Mouse (Mus musculus) layer of hippocampus, adult 9-10 months (tissue): Measurements from ENCODE around the gene Bbx.

Experiments
- DNase-seq: peaks from one replicate; pipeline ENCODE4 v3.0.0; 2022; ENCODE audit warnings: low spot score

Bbx gene

DNA sequence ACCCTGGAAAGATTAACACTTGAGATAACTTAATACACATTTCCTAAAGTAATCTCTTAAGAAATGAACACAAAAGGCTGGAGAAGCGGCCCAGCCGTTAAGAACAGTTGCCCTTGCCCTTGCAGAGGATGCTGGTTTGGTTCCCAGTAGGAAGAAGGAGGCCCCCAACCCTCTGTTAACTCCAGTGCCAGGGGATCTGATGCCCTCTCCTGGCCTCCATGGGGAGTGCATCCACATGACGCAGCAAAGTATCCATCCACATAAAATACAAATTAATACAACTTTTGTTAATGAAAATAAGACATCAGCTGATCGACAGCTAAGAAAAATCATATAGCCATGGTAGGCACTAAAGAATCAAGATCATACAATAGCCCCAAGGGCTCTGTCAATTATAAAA is 33.6 kb downstream of the Bbx start:
- no peak for DNase-seq

- no peak for DNase-seq
These were observed 36.1 kb downstream of the Bbx start for GRCm38 (mm10) chr16:50395928-50396612.

DNA sequence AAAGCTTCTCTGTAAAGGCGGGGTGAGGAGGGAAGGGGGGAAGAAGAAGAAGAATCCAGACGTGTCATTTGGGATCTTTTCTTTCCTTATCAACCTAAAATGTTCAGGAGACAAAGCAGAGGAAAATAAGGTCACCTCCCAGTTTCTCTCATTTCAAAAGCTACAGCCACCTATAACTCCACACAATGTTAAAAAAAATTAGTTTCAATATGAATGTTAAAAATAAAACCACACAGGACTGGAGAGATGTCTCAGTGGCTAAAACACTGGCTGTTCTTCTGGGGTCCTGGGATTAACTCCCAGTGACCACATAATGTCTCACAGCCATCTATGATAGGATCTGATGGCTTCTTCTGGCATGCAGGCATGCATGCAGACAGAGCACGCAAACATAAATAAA is 43.7 kb downstream of the Bbx start:
- DNase-seq, result no peak

DNA sequence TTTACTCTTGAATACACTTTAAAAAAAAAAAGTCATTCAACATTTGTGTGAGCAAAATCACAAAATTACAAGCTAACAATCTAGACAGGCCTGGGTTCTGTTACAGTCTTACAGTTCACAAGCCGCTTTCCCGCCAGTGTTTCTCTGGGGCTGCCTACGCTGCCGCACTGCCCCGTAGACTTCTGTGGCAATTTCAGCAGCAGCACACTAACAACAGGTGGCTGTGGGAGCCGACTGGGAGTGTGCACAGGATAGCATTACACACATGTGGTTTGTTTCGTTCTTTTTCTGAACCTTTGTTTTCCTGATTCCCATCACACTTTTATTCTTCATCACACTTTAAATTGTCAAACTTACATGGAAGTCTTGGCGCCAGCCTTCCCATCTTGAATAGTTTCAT is 48.6 kb downstream of the Bbx start:
- DNase-seq, result no peak

GRCm38 (mm10) chr16:50381351-50381746 is 50.8 kb downstream of the Bbx start:
- DNase-seq, result peak; percentile 22

DNA sequence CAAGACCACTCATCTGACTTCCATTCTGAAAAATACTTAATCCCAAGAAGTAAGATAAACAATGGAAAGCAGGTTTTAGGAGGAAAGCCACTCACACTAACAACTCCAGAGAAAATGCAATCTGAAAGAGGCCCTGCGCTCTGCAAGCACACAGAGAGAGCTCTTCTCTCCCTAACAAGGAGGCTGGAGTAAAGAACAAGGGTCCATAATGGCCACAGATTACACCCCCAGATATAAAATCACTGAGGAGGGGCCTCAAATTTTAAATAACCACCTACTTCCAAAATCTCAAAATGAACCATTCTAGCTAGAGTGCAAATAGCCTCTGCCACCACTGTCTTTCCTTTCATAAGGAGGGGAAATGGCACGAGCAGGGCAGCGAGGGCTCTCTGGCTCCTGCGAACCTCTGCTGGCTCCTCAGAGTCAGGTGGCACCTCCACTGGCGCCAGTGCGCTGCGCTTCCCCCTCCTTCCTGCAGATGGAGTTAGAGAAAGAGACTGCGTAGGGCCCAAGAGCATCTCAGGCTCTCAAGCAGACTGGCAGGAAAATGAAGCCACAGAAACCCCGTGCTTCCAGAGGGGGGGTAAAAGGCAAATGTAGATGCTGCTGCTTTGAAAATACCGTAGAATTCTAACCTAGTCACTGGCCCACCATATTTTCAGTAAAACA is 51.4 kb downstream of the Bbx start:
- DNase-seq, result peak; percentile 59

GRCm38 (mm10) chr16:50380232-50380631 is 52.0 kb downstream of the Bbx start:
- DNase-seq, result no peak

GRCm38 (mm10) chr16:50374611-50375010 is 57.6 kb downstream of the Bbx start:
- DNase-seq, result peak; percentile 22

DNA sequence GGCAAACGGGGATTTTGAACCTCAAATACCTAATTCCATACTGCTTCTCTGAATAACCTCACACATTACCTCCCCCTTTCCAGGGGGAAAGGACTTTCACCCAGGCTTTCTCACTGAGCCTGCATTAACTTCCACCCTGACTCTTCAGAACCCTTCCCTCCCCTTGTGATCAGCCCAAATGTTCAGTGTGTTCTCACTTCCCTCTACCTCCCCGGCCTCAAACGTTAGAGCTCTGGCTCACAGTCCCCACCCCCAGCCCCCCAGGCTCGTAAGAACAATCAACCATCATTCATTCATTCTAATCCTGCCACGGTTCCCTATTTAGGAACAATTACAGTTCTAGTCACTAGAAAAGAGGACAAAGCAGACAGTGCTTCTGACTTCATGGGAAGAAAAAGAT is 58.5 kb downstream of the Bbx start:
- DNase-seq, result no peak

DNA sequence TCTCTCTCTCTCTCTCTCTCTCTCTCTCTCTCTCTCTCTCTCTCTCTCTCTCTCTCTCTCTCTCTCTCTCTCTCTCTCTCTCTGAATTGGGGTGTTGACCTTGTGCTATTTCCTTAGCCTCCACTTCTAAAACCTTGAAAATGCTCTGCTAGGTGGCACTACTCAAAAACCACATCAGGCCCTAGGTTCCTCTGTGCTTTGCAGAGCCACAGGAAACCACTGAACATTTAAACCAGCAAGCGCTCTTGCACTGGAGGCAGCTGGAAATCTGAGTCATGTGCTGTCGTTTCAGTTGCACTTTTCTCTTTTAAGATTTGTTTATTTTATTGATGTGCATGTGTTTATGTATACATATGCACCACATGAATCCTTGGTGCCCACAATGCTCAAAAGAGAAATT is 59.6 kb downstream of the Bbx start:
- no peak for DNase-seq

GRCm38 (mm10) chr16:50371460-50371859 is 60.7 kb downstream of the Bbx start:
- DNase-seq, result no peak

GRCm38 (mm10) chr16:50370423-50370822 is 61.8 kb downstream of the Bbx start:
- DNase-seq, result no peak

DNA sequence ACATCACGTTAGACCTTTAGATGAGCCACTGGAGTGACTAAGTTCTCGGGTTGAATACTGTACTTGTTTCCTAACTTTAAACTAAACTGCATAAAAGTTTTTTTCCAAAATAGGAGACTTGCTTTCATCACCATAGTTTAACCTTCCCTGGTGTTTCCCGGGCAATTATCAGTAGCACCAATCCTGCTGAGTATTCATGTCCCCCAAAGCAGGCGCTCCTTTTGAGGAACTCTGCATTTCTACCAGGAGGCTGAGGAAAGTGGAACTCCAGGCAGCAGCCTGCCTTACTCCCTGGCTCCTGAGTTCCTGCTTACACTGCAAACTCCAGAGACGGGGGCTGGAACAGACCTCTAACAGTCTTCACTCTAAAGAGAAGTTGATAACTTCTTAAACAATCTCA is 65.6 kb downstream of the Bbx start:
- DNase-seq, result no peak

DNA sequence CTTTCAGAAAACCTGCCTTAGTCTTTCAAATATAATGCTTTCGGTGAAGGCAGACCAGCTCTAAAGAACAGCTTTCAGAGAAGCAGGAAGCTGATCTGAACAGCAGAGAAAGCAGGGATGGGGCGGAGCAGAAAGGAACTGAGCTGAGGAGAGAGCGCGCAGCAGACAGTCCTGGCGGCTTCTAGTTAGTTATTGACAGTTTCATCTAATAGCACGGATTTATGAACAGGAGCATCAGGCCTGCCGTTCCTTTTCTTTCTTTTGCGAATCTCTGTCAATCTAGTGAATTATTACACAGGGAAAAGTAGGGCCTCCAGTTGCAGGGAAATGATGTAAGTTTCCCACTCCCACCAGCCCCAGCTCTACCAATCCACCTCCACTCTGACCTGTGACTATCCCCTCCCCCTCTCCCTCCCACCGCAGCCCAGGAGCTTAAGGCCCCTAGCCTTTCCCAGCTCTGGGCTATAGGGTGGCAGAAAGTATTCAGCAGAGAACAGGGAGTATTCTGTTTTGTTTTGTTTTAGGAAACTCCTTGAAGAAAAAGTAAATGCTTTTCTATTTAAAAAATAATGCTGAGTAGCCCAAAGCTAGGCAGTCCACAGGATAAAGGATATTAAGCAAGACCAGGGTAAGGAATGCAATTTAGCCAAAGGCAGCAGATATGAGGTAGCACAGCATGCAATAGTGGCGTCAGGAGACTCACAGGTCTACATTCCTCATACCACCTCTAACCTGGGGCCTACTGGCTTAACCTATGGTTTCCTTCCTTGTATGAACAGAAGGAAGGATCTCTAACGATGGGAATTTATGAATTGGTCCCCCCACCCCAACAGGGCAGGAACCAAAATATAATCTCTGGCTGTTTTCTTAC is 67.8 kb downstream of the Bbx start:
- peak; percentile 44 for DNase-seq

DNA sequence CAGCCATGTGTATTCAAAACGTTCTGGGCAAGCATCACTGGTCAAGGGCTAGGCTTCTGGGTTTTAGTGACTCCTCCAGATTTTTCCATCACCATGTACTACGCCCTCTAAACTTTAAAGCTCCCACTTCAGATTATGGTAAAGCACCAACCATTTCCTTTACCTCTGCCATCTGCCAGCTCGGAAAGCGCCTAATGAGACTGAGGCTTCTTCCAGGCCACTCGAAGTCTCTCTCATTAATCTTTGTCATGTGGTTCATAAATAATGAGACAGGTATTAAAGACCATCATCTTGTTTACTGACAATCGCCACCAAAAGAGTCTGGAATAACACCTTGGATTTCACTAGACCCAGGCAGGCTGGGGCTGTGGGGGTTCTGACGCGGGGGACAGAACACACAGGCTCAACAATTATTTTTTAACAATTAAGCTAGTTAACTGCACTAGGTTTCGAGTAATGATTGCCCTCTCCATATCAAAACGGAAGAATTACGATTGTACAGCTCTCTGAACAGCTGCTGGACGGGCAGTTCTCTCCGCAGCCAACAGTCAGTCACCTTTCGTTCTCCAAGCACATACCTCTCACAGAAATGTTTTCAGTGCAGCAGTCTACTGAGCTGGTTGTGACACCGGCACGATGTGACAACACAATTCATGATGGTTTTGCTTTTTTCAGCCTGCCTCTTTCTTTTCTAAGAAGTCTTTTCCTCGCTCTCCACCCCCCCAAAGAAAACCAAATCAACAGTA is 68.6 kb downstream of the Bbx start:
- no peak for DNase-seq

DNA sequence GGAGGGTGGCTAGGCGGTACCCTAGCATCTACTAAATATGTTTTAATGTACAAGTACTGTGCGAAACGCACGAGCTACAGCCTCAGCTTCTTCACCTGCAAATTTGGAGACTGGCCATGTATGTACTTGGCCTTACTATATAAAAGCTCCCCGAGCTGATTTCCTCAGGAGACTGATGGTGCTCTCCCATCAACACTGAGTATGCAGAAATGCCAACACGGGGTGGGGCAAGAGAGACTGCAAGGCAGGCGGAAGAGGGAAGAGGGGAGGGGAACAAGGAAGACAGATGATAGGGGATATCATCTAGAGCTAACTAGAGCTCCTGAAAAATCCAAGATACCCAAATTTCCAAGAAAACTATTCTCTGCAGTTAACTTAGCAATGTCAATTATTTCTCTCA is 71.6 kb downstream of the Bbx start:
- no peak for DNase-seq

GRCm38 (mm10) chr16:50329684-50330083 is 102.5 kb downstream of the Bbx start:
- no peak for DNase-seq

- no peak for DNase-seq
These were observed 107.4 kb downstream of the Bbx start for GRCm38 (mm10) chr16:50324746-50325145.

GRCm38 (mm10) chr16:50324292-50324691 is 107.9 kb downstream of the Bbx start:
- no peak for DNase-seq

DNA sequence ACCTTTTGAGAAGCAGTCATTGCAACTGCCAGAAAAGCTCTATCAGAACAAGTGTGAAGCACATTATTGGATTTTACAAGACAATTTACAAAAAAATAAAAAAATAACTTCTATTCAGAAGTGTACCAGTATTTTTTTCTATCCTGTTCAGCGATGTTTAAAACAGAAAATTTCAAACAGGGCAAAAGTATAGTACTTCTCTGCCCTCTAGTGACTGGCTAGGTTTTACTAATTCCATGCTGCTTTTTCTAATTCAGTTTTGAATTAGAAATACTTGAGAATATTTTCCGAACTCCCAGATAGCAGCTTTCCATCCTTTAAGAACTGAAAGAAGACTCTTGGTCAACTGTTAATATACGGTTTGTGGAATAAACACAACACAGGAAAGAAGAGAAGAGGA is 110.8 kb downstream of the Bbx start:
- DNase-seq, result no peak

DNA sequence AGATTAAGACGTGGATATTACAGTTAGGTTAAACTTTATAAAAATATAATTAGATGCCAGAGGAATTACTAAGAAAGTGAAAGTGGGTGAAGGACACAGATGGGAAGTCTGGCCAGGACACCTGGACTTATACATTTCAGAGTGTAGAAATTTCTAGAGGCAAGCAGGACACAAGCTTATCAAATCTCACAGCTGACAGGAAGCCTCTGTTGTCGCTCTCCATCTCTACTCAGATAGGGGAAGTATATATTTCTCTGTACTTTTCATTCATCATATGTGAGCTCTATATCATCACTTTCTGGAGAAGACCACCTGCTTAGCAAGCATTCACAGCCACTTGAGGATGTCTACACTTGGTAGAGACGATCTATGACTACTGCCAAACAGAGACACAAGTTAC is 113.9 kb downstream of the Bbx start:
- DNase-seq, result no peak

GRCm38 (mm10) chr16:50315349-50315969 is 116.7 kb downstream of the Bbx start:
- DNase-seq, result no peak
